Mouse (Mus musculus) lung, adult 2 months (tissue): ENCODE results near the gene Erc2. TPM values are rescaled to one million over a fixed set of nuclear protein-coding genes. Genes with fewer than 3 reads are reported as not detected.

Source experiments
- DNase-seq: peaks from one replicate; pipeline ENCODE4 v3.0.0; 2022
- H3K4me1 ChIP-seq: fragments of 200-500 bp; 2 replicates; pipeline ENCODE4 v1.6.1; 2011; ENCODE audit warnings: low read length; ENCODE audit not compliant: control insufficient read depth, insufficient read depth
- H3K4me3 ChIP-seq: fragments of 200-500 bp; replicated peaks from 2 replicates; pipeline ENCODE3; 2011; ENCODE audit warnings: low read depth, mild to moderate bottlenecking, control low read depth, low read length; ENCODE audit errors: extremely low read depth
- CTCF ChIP-seq: fragments of 200-500 bp; IDR thresholded peaks from 2 replicates; pipeline ENCODE4 v1.5.1; 2011; ENCODE audit warnings: mild to moderate bottlenecking, low read length, control low read depth; ENCODE audit not compliant: insufficient read depth
- POLR2A ChIP-seq: fragments of 200-500 bp; IDR thresholded peaks from 2 replicates; pipeline ENCODE4 v1.6.1; 2011; ENCODE audit warnings: low read depth, mild to moderate bottlenecking, control low read depth, low read length, borderline replicate concordance; ENCODE audit errors: extremely low read depth
- WGBS: fragments of 180-500 bp; shearing (Covaris S2); methylation state at CpG from one replicate; pipeline ENCODE4 v1.1.7; 2018; 5-methylcytosine and 5-hydroxymethylcytosine counted together
- polyA plus RNA-seq: library from polyadenylated mRNA; depleted of rRNA; stranded (reverse); fragments of >200 nt; gene quantifications from 2 replicates; pipeline ENCODE4 v1.2.3, GENCODE M21; 2012

The Erc2 gene
- polyA plus RNA-seq, 1 experiment: 1.3 TPM

GRCm38 (mm10) chr14:28380129-28380528, 757.9 kb downstream of the Erc2 start:
- H3K4me3 ChIP-seq: no peak overlapping the region

GRCm38 (mm10) chr14:28381801-28382550, 759.7 kb downstream of the Erc2 start:
- no peak overlapping the region for H3K4me3 ChIP-seq
- TF ChIP-seq POLR2A: no peak
- TF ChIP-seq CTCF: no peak
- DNase-seq: no peak
- 80% methylated on average over 14 of the region's 14 CpGs for WGBS
- H3K4me1 ChIP-seq: no peaks in the 10 kb centered on the region

More at GRCm38 (mm10) chr14:28380129-28380528, 757.9 kb downstream of the Erc2 start:
- TF ChIP-seq POLR2A (no peak), CTCF (no peak)
- WGBS: 73% methylated on average over 3 of the region's 3 CpGs
- no peak for DNase-seq
- no peaks in the 10 kb centered on the region for H3K4me1 ChIP-seq

- TF ChIP-seq POLR2A (no peak), CTCF (no peak)
- Histone ChIP-seq H3K4me3 (no peak overlapping the region), H3K4me1 (no peaks in the 10 kb centered on the region)
- WGBS: 97% methylated on average over 3 of the region's 3 CpGs
- DNase-seq: no peak
Observed at GRCm38 (mm10) chr14:28386815-28387607, 764.8 kb downstream of the Erc2 start.

GRCm38 (mm10) chr14:28398915-28399314, 776.7 kb downstream of the Erc2 start:
- no peak overlapping the region for H3K4me3 ChIP-seq
- WGBS: 71% methylated on average over 2 of the region's 2 CpGs
- TF ChIP-seq POLR2A: no peak
- H3K4me1 ChIP-seq: no peaks in the 10 kb centered on the region
- DNase-seq: no peak

- 79% methylated on average over 9 of the region's 9 CpGs for WGBS
- no peak for DNase-seq
Observed at GRCm38 (mm10) chr14:28399897-28400296, 777.7 kb downstream of the Erc2 start.

GRCm38 (mm10) chr14:28405277-28405840, 783.1 kb downstream of the Erc2 start:
- DNase-seq: no peak
- H3K4me1 ChIP-seq: no peaks in the 10 kb centered on the region
- 71% methylated on average over 5 of the region's 5 CpGs for WGBS
- TF ChIP-seq POLR2A (no peak), CTCF (no peak)
- H3K4me3 ChIP-seq: no peak overlapping the region

More at GRCm38 (mm10) chr14:28399897-28400296, 777.7 kb downstream of the Erc2 start:
- TF ChIP-seq CTCF (no peak), POLR2A (no peak)
- Histone ChIP-seq H3K4me3 (no peak overlapping the region), H3K4me1 (no peaks in the 10 kb centered on the region)

- DNase-seq: no peak
Observed at GRCm38 (mm10) chr14:28409390-28409789, 787.2 kb downstream of the Erc2 start.

GRCm38 (mm10) chr14:28409796-28410347, 787.6 kb downstream of the Erc2 start:
- no peaks in the 10 kb centered on the region for H3K4me1 ChIP-seq
- WGBS: 83% methylated on average over 4 of the region's 4 CpGs
- no peak overlapping the region for H3K4me3 ChIP-seq
- no peak for DNase-seq
- no peak for TF ChIP-seq CTCF

More at GRCm38 (mm10) chr14:28409390-28409789, 787.2 kb downstream of the Erc2 start:
- 57% methylated on average over 1 of the region's 1 CpGs for WGBS
- no peaks in the 10 kb centered on the region for H3K4me1 ChIP-seq
- no peak overlapping the region for H3K4me3 ChIP-seq
- no peak for TF ChIP-seq POLR2A
- no peak for TF ChIP-seq CTCF

- H3K4me3 ChIP-seq: no peak overlapping the region
- 76% methylated on average over 13 of the region's 13 CpGs for WGBS
- no peak for DNase-seq
- TF ChIP-seq CTCF (no peak), POLR2A (no peak)
- no peaks in the 10 kb centered on the region for H3K4me1 ChIP-seq
Observed at GRCm38 (mm10) chr14:28410789-28411225, 788.6 kb downstream of the Erc2 start.
